Mouse (Mus musculus) hindbrain, embryonic 13.5 days (tissue): ENCODE measurements around the gene Psme2. TPM values are rescaled to one million over a fixed set of nuclear protein-coding genes. Genes with fewer than 3 reads are reported as not detected.
A peak's percentile ranks its signal among the peaks of the same experiment; 100 is the strongest.

Source experiments
- ATAC-seq: fragments of 200-750 bp; cut with Nextera tagmentation; 2 replicates; pipeline ENCODE4 v1.8.0; 2017; ENCODE audit warnings: moderate TSS enrichment; ENCODE audit not compliant: low FRiP score
- H3K27ac ChIP-seq: fragments of 300-500 bp; sonication (generic); 2 replicates; pipeline ENCODE4 v1.5.1; 2015; ENCODE audit warnings: inconsistent platforms, mild to moderate bottlenecking, moderate library complexity
- H3K27me3 ChIP-seq: fragments of 300-500 bp; sonication (generic); 2 replicates; pipeline ENCODE4 v1.6.1; 2015; ENCODE audit warnings: mild to moderate bottlenecking, inconsistent platforms
- H3K36me3 ChIP-seq: fragments of 300-500 bp; sonication (generic); 2 replicates; pipeline ENCODE4 v1.6.1; 2015; ENCODE audit warnings: mild to moderate bottlenecking, inconsistent platforms
- H3K4me1 ChIP-seq: fragments of 300-500 bp; sonication (generic); replicated peaks from 2 replicates; pipeline ENCODE4 v1.6.1; 2015; ENCODE audit warnings: inconsistent platforms
- H3K4me2 ChIP-seq: fragments of 300-500 bp; sonication (generic); 2 replicates; pipeline ENCODE4 v1.6.1; 2015; ENCODE audit warnings: inconsistent platforms, mild to moderate bottlenecking, moderate library complexity
- H3K4me3 ChIP-seq: fragments of 300-500 bp; sonication (generic); 2 replicates; pipeline ENCODE4 v1.5.1; 2015; ENCODE audit warnings: mild to moderate bottlenecking, inconsistent platforms
- H3K9ac ChIP-seq: fragments of 300-500 bp; sonication (generic); 2 replicates; pipeline ENCODE4 v1.6.1; 2015; ENCODE audit warnings: mild to moderate bottlenecking, inconsistent platforms
- H3K9me3 ChIP-seq: fragments of 300-500 bp; sonication (generic); 2 replicates; pipeline ENCODE4 v1.6.1; 2016; ENCODE audit warnings: inconsistent platforms
- WGBS: fragments of 180-500 bp; shearing (Covaris S2); methylation state at CpG from one replicate; pipeline ENCODE4 v1.1.7; 2015; 5-methylcytosine and 5-hydroxymethylcytosine counted together
- polyA plus RNA-seq: library from polyadenylated mRNA; unstranded; fragments of >200 nt; fragmentation: Nextera tagmentation; extraction: Ambion mirVana; gene quantifications from 2 replicates; pipeline ENCODE4 v1.2.1, GENCODE M21; 2015

Psme2 gene
- polyA plus RNA-seq, 1 experiment from 2014 or later = 215 TPM

GRCm38 (mm10) chr14:55558740-55559448, 32.0 kb downstream of the Psme2 start:
- no peaks in the 10 kb centered on the region for H3K9me3 ChIP-seq
- peak overlapping the region; percentile 66 for H3K4me2 ChIP-seq
- no peaks in the 10 kb centered on the region for H3K27me3 ChIP-seq
- H3K27ac ChIP-seq = no peak overlapping the region
- peaks cover 19% of the 10 kb centered on the region for H3K4me1 ChIP-seq
- peak overlapping the region; percentile 64 for H3K4me3 ChIP-seq
- peaks cover 9% of the 10 kb centered on the region for H3K36me3 ChIP-seq
- ATAC-seq = no peak
- 59% methylated on average over 6 of the region's 6 CpGs for WGBS
- peak overlapping the region; percentile 87; the same call in 1 of the 2 replicates for H3K9ac ChIP-seq

GRCm38 (mm10) chr14:55557587-55557986, 33.3 kb downstream of the Psme2 start:
- no peak overlapping the region for H3K27ac ChIP-seq
- 93% methylated on average over 3 of the region's 3 CpGs for WGBS
- no peak for ATAC-seq

GRCm38 (mm10) chr14:55557003-55557402, 33.9 kb downstream of the Psme2 start:
- Histone ChIP-seq H3K4me2 (no peak overlapping the region), H3K27me3 (no peaks in the 10 kb centered on the region), H3K27ac (no peak overlapping the region), H3K4me1 (peaks cover 15% of the 10 kb centered on the region), H3K36me3 (no peaks in the 10 kb centered on the region), H3K4me3 (no peak overlapping the region), H3K9ac (no peak overlapping the region), H3K9me3 (no peaks in the 10 kb centered on the region)
- WGBS = 28% methylated on average over 5 of the region's 5 CpGs
- ATAC-seq = no peak

More at GRCm38 (mm10) chr14:55557587-55557986, 33.3 kb downstream of the Psme2 start:
- no peaks in the 10 kb centered on the region for H3K36me3 ChIP-seq
- H3K9ac ChIP-seq = no peak overlapping the region; the same call in 1 of the 2 replicates
- no peak overlapping the region for H3K4me2 ChIP-seq
- H3K27me3 ChIP-seq = no peaks in the 10 kb centered on the region
- H3K4me3 ChIP-seq = no peak overlapping the region
- H3K4me1 ChIP-seq = peaks cover 19% of the 10 kb centered on the region
- no peaks in the 10 kb centered on the region for H3K9me3 ChIP-seq

- H3K9me3 ChIP-seq = no peaks in the 10 kb centered on the region
- no peak overlapping the region for H3K4me2 ChIP-seq
- no peak overlapping the region for H3K4me3 ChIP-seq
- H3K27me3 ChIP-seq = no peaks in the 10 kb centered on the region
- 83% methylated on average over 3 of the region's 3 CpGs for WGBS
- H3K4me1 ChIP-seq = peaks cover 4% of the 10 kb centered on the region
- H3K36me3 ChIP-seq = no peaks in the 10 kb centered on the region
- no peak overlapping the region for H3K9ac ChIP-seq
- no peak overlapping the region for H3K27ac ChIP-seq
- ATAC-seq = no peak
Observed at GRCm38 (mm10) chr14:55555788-55556187, 35.1 kb downstream of the Psme2 start.

- Histone ChIP-seq H3K9ac (no peak overlapping the region), H3K9me3 (no peaks in the 10 kb centered on the region), H3K4me1 (peaks cover 4% of the 10 kb centered on the region), H3K36me3 (0 out of 2 replicates have a peak, but pooled peaks cover 2% of the 10 kb centered on the region), H3K4me3 (no peak overlapping the region), H3K4me2 (no peak overlapping the region), H3K27me3 (no peaks in the 10 kb centered on the region), H3K27ac (no peak overlapping the region)
- ATAC-seq = no peak
Observed at GRCm38 (mm10) chr14:55554635-55555034, 36.3 kb downstream of the Psme2 start.

- H3K4me3 ChIP-seq = no peak overlapping the region
- H3K27ac ChIP-seq = no peak overlapping the region
- H3K4me2 ChIP-seq = no peak overlapping the region
- 90% methylated on average over 8 of the region's 8 CpGs for WGBS
- H3K27me3 ChIP-seq = no peaks in the 10 kb centered on the region
- H3K9me3 ChIP-seq = no peaks in the 10 kb centered on the region
- H3K36me3 ChIP-seq = peaks cover 23% of the 10 kb centered on the region
- no peak for ATAC-seq
- no peak overlapping the region for H3K9ac ChIP-seq
- no peaks in the 10 kb centered on the region; the same call in 1 of the 2 replicates for H3K4me1 ChIP-seq
Observed at GRCm38 (mm10) chr14:55551794-55552193, 39.1 kb downstream of the Psme2 start.

GRCm38 (mm10) chr14:55551347-55551746, 39.6 kb downstream of the Psme2 start:
- no peaks in the 10 kb centered on the region for H3K9me3 ChIP-seq
- 68% methylated on average over 5 of the region's 5 CpGs for WGBS
- ATAC-seq = no peak
- no peak overlapping the region for H3K4me2 ChIP-seq
- H3K36me3 ChIP-seq = peaks cover 26% of the 10 kb centered on the region
- H3K9ac ChIP-seq = no peak overlapping the region
- H3K27ac ChIP-seq = no peak overlapping the region
- no peaks in the 10 kb centered on the region for H3K4me1 ChIP-seq
- no peak overlapping the region for H3K4me3 ChIP-seq
- no peaks in the 10 kb centered on the region for H3K27me3 ChIP-seq

DNA sequence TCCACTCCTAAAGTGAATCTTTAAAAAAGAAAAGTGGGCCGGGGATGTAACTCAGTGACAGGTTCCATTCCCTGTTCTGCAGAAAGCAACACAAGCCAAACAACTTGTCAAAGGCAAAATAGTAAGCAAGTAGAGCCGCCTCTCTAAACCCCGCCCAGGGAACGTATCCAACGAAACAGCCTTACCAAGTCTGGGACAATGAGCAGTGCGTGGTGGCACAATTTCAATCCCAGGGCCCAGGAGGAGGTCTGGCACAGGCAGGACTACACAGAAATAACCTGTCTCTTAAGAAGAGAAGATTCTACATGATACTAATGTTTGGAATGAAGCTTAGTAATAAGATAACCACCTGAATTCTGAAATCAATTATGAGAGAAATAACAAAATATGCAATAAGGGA, 40.7 kb downstream of the Psme2 start:
- Histone ChIP-seq H3K36me3 (peaks cover 31% of the 10 kb centered on the region), H3K4me1 (no peaks in the 10 kb centered on the region), H3K9me3 (no peaks in the 10 kb centered on the region), H3K4me3 (no peak overlapping the region), H3K27me3 (no peaks in the 10 kb centered on the region), H3K9ac (no peak overlapping the region), H3K27ac (no peak overlapping the region), H3K4me2 (no peak overlapping the region)
- no peak for ATAC-seq
- 86% methylated on average over 6 of the region's 6 CpGs for WGBS

- Histone ChIP-seq H3K4me1 (peaks cover 39% of the 10 kb centered on the region), H3K4me3 (no peak overlapping the region), H3K27me3 (peaks cover 1% of the 10 kb centered on the region; the same call in 1 of the 2 replicates), H3K36me3 (peaks cover 42% of the 10 kb centered on the region), H3K9me3 (no peaks in the 10 kb centered on the region), H3K9ac (peak overlapping the region; percentile 46; the same call in 1 of the 2 replicates), H3K4me2 (no peak overlapping the region), H3K27ac (no peak overlapping the region)
- 65% methylated on average over 9 of the region's 9 CpGs for WGBS
- no peak for ATAC-seq
Observed at GRCm38 (mm10) chr14:55544334-55544733, 46.6 kb downstream of the Psme2 start.

DNA sequence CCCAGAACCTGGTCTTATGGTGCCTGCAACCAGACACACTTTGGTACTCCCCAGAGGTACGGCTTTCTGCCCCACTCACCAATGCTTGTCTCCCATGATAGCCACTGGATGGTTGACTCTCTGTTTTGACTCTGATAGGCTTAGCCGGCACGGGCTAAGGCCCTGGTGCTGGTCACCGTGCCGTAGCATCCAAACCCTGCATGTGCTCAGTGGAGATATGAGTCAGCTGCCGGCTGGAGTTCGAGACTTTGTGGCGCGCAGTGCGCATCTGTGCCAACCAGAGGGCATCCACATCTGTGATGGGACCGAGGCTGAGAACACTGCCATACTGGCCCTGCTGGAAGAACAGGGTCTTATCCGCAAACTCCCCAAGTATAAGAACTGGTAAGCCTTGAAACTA, 48.6 kb downstream of the Psme2 start:
- ATAC-seq = no peak

DNA sequence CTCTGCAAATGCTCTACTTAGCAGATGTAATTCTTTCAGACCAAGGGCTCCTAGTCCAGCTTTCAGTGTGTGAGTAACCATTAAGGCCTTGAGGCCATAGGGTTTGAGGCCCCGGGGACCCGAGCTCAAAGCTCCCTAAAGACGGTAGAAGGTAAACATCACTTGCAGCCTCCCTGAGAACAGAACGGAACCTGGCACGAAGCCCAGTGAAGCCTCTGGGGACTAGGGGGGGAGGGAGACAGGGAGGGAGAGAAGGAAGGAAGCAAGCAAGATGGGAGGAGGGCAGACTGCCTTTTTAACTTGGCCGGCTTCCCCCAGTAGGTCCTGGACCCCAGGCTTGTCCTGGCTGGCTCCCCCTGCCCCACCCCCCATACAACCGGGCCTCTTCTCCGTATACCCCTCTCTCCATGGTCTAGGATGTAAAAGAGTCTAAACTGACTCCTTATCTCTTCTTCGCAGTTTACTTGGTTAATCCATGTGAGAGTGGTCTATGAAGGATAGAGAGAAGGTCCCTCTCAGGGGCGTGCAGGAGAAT, 50.1 kb downstream of the Psme2 start:
- 10% methylated on average over 9 of the region's 10 CpGs for WGBS
- peaks cover 7% of the 10 kb centered on the region; the same call in 1 of the 2 replicates for H3K27me3 ChIP-seq
- peaks cover 39% of the 10 kb centered on the region for H3K4me1 ChIP-seq
- peaks cover 18% of the 10 kb centered on the region for H3K36me3 ChIP-seq
- peak overlapping the region; percentile 56 for H3K4me3 ChIP-seq
- peak overlapping the region; percentile 89 for H3K4me2 ChIP-seq
- peak; percentile 37 for ATAC-seq
- H3K9ac ChIP-seq = peak overlapping the region; percentile 79
- no peaks in the 10 kb centered on the region for H3K9me3 ChIP-seq
- H3K27ac ChIP-seq = peak overlapping the region; percentile 92

More for the DNA sequence above, 48.6 kb downstream of the Psme2 start:
- no peaks in the 10 kb centered on the region for H3K9me3 ChIP-seq
- H3K27ac ChIP-seq = no peak overlapping the region
- peaks cover 7% of the 10 kb centered on the region; the same call in 1 of the 2 replicates for H3K27me3 ChIP-seq
- peaks cover 23% of the 10 kb centered on the region for H3K36me3 ChIP-seq
- H3K9ac ChIP-seq = no peak overlapping the region
- peaks cover 39% of the 10 kb centered on the region for H3K4me1 ChIP-seq
- H3K4me2 ChIP-seq = no peak overlapping the region
- WGBS = 96% methylated on average over 12 of the region's 12 CpGs
- no peak overlapping the region for H3K4me3 ChIP-seq

DNA sequence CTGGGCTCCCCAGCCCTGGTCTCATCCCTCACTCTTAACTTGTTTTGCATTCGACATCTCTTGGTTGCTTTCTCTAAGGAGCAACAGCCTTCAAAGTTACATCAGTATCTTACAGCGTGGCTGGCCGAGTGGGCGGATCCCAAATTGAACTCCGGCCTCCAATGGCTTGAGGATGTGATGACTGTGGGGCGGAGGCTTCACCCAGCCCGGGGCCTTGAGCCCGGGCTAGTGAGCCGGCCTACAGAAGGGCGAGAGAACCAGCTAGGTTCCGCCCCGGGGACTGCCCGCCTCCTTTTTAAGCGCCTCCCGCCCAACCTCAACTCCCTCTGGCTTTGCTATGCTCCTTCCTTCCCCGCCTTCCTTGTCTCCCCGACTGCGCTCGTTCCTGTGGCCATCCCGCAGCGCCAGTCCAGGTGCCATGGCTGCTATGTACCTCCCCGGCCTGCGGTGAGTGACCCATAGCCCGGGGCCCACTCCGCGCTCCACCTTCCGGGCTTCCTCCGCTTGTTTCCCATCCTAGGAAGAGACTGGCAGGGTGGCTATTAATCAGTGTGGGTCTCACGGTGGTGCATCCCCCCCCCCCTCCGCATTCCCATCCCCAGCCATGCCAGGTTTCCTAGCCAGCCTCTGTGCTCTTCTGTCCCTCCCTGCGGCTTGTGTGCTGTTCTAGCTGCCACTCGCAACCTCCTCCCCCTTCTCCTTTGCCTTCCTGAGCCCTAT, 50.7 kb downstream of the Psme2 start, which contains the start of gene Pck2:
Pck2 (plus strand) TSS at position 200 of the 720 bp plus-strand sequence.
- peak; percentile 89 for ATAC-seq
- peak within 1 kb of the TSS; percentile 92 for H3K27ac ChIP-seq
- peak within 1 kb of the TSS; percentile 79 for H3K9ac ChIP-seq
- H3K4me1 ChIP-seq = peaks cover 39% of the 10 kb centered on the region
- H3K9me3 ChIP-seq = no peaks in the 10 kb centered on the region
- H3K4me2 ChIP-seq = peak within 1 kb of the TSS; percentile 89
- under 1% methylated on average over 32 of the region's 32 CpGs for WGBS
- peaks cover 7% of the 10 kb centered on the region; the same call in 1 of the 2 replicates for H3K27me3 ChIP-seq
- peak within 1 kb of the TSS; percentile 56 for H3K4me3 ChIP-seq
- peaks cover 15% of the 10 kb centered on the region for H3K36me3 ChIP-seq
